ENCODE assay signal across 11 mouse cellular contexts in the genomic region with DNA sequence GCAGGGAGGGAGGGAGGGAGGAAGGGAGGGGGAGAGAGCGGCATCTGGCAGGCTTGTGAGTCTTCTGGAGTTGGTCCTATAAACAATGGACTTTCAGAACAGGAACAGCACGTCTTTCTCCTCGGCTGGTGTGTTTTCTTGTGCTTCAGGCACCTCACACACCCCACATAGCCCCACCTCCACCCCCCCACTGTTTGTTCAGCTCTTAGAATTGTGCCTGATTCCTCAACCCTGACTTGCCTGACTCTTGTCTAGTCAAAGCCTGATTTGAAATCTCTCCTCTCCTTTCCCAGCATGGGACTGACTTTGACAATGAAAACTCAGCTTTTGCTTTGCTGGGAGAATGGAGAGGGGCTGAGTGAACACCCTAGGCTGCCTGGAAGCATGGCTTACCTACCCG. TPM values are rescaled to one million over a fixed set of nuclear protein-coding genes. Genes with fewer than 3 reads are reported as not detected.
DNase-seq lines count a peak whose midpoint lies in the region; TF ChIP-seq lines count a peak whose summit lies in the region.
"Had no signal": no experiment of that assay in that cellular context is flagged by ENCODE, and none has a peak within 500 bp of the region (broad histone marks: within the 10 kb centered on the region; RNA-seq: fewer than 3 reads in every experiment).

No protein-coding gene starts in this region.

- no peak for TF ChIP-seq CTCF in liver, adult 2 months (IDR thresholded peaks at IDR 0.05; ENCODE audit: low read depth, low read length)

- no peak for TF ChIP-seq POLR2A in liver, adult 2 months (IDR thresholded peaks at IDR 0.05; ENCODE audit: extremely low read depth, insufficient read depth, low read length)

- intact Hi-C loops in heart, postnatal 10 days (cut with DNase I) = no loop called here

- 0 out of 2 replicates have a peak overlapping the region, but pooled peaks have one; percentile 5 for H3K27ac ChIP-seq in heart, embryonic 10.5 days
- H3K27ac ChIP-seq in liver, adult 2 months (replicated peaks; ENCODE audit: insufficient read depth, low read depth, low read length) = peak overlapping the region; percentile 3; the same call in 1 of the 2 replicates
- H3K27ac ChIP-seq: macrophage had no signal

- H3K9ac ChIP-seq in liver, adult 2 months (ENCODE audit: low read depth, low read length) = no peak overlapping the region

- 37% methylated on average over 4 of the region's 4 CpGs for WGBS in heart, embryonic 10.5 days
- WGBS in liver, adult 2 months = 42% methylated on average over 4 of the region's 4 CpGs

- H3K4me1 ChIP-seq in heart, embryonic 10.5 days = peaks cover 30% of the 10 kb centered on the region
- H3K4me1 ChIP-seq in liver, adult 2 months (ENCODE audit: control insufficient read depth, insufficient read depth, low read length) = peaks cover 12% of the 10 kb centered on the region

- H3K4me3 ChIP-seq in heart, embryonic 10.5 days = no peak overlapping the region
- H3K4me3 ChIP-seq in liver, adult 2 months (ENCODE audit: insufficient read depth, low read depth, low read length) = no peak overlapping the region

- DNase-seq in heart, embryonic 10.5 days (ENCODE audit: low spot score) = no peak
- DNase-seq in heart, postnatal 10 days = no peak
- DNase-seq in liver, adult 2 months (ENCODE audit: extremely low read depth, low read depth, low spot score) = no peak
- DNase-seq in liver (no peak), ZHBTc4 (ENCODE audit: low read depth, low spot score) (peak; percentile 73)
- DNase-seq in lung, postnatal 36 days = peak; percentile 66
- DNase-seq in spleen, adult 12 weeks (ENCODE audit: low spot score) = no peak
- no peak for DNase-seq in adrenal gland, postnatal 36 days
- DNase-seq: B cell, adult 2 months; gastrocnemius, postnatal 25 days had no signal

- peaks cover 14% of the 10 kb centered on the region for H3K36me3 ChIP-seq in heart, embryonic 10.5 days
- H3K36me3 ChIP-seq in liver, adult 2 months (ENCODE audit: control insufficient read depth, insufficient read depth, low read length) = peaks cover 30% of the 10 kb centered on the region

- H3K9me3 ChIP-seq in heart, embryonic 10.5 days = no peaks in the 10 kb centered on the region

- H3K27me3 ChIP-seq in heart, embryonic 10.5 days (ENCODE audit: insufficient read depth, poor library complexity, severe bottlenecking) = no peaks in the 10 kb centered on the region
- no peaks in the 10 kb centered on the region for H3K27me3 ChIP-seq in liver, adult 2 months (ENCODE audit: control insufficient read depth, insufficient read depth, low read length)

- no peaks in the 10 kb centered on the region for H3K79me2 ChIP-seq in liver, adult 2 months (ENCODE audit: control insufficient read depth, insufficient read depth, low read length)

RNA-seq across cellular contexts. Expression of gene Hspb8, which starts 15.3 kb away (rescaled TPM):
- 26.9 and 40.5 TPM in 2 replicates for polyA plus RNA-seq in heart, embryonic 10.5 days (2016; fragmentation: Nextera tagmentation; extraction: Ambion mirVana)
- 100 to 1,000 TPM; 155 to 178 TPM for total RNA-seq in heart, postnatal 10 days (2021)
- total RNA-seq in liver, adult 2 months (2014; rRNA removed) = 149 and 164 TPM in 2 replicates
- polyA plus RNA-seq in liver, adult 2 months (2012; rRNA removed) = 216 and 232 TPM in 2 replicates
- 100 to 1,000 TPM; 106 to 228 TPM for total RNA-seq in adrenal gland, postnatal 36 days (2021)

Comparison
In these comparisons a context has a peak if more than half of its experiments do, and no peak if none do; other contexts are left out.
1. DNase-seq: peak in ZHBTc4 (single experiment) and lung, postnatal 36 days (single experiment); none in heart, embryonic 10.5 days (single experiment), heart, postnatal 10 days (0 of 2), liver, adult 2 months (single experiment), liver (single experiment), spleen, adult 12 weeks (single experiment) and adrenal gland, postnatal 36 days (0 of 2).